ENCODE assay signal across 27 mouse cellular contexts in the genomic region with DNA sequence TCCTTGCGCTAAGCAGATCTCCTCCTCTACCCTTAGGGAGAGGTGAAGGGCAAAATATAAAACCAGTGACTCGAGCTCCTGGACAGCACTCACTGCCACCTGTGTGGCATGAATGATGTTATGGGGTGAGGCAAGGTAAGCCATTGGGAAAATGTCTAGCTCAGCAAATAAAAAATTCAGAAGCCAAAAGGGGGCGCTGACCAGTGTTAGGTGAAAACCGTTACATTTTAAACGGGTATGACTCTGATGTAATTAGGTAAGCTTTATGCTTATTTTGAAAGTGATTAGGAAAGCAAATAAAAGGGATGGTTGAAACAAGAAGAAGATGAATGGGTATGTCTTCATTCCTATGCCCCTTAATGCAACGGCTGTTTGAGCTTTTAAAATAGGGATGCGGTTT. TPM values are rescaled to one million over a fixed set of nuclear protein-coding genes. Genes with fewer than 3 reads are reported as not detected.
DNase-seq lines count a peak whose midpoint lies in the region; ATAC-seq and TF ChIP-seq lines count a peak whose summit lies in the region.
"Had no signal": no experiment of that assay in that cellular context is flagged by ENCODE, and none has a peak within 500 bp of the region (broad histone marks: within the 10 kb centered on the region; RNA-seq: fewer than 3 reads in every experiment).

No protein-coding gene starts in this region.

- in situ Hi-C loops in ES-E14 (cut with MboI; ENCODE audit: low sequenced_read_pairs in 2 of 2, unreplicated experiment in 2 of 2), result no loop called here

- 54% methylated on average over 7 of the region's 7 CpGs for WGBS in hindbrain, embryonic 16.5 days
- WGBS in hindbrain, embryonic 11.5 days, result 69% methylated on average over 7 of the region's 7 CpGs
- 80% methylated on average over 7 of the region's 7 CpGs for WGBS in midbrain, embryonic 11.5 days
- 82% methylated on average over 7 of the region's 7 CpGs for WGBS in midbrain, embryonic 10.5 days
- 42% methylated on average over 7 of the region's 7 CpGs for WGBS in neural tube, embryonic 13.5 days

- H3K9ac ChIP-seq in hindbrain, embryonic 16.5 days (ENCODE audit: low read depth, low read length), result no peak overlapping the region
- H3K9ac ChIP-seq in hindbrain, embryonic 11.5 days (ENCODE audit: low read depth, low read length), result no peak overlapping the region
- H3K9ac ChIP-seq in midbrain, embryonic 11.5 days (ENCODE audit: low read length), result no peak overlapping the region
- H3K9ac ChIP-seq in ES-E14 (ENCODE audit: insufficient read depth, low read depth, low read length, poor library complexity, severe bottlenecking), result no peak overlapping the region
- H3K9ac ChIP-seq in neural tube, embryonic 13.5 days, result no peak overlapping the region
- H3K9ac ChIP-seq: forebrain, embryonic 15.5 days; heart, embryonic 15.5 days; hindbrain, embryonic 13.5 days; intestine, embryonic 15.5 days; liver, embryonic 14.5 days had no signal

- H3K4me1 ChIP-seq in hindbrain, embryonic 16.5 days (ENCODE audit: control insufficient read depth, insufficient read depth, low read depth, low read length), result no peaks in the 10 kb centered on the region
- H3K4me1 ChIP-seq in hindbrain, embryonic 11.5 days (replicated peaks; ENCODE audit: control insufficient read depth, insufficient read depth, low read length), result no peaks in the 10 kb centered on the region
- peaks cover 8% of the 10 kb centered on the region; the same call in 1 of the 2 replicates for H3K4me1 ChIP-seq in midbrain, embryonic 11.5 days (ENCODE audit: control insufficient read depth, insufficient read depth, low read length)
- peaks cover 22% of the 10 kb centered on the region for H3K4me1 ChIP-seq in midbrain, embryonic 10.5 days
- H3K4me1 ChIP-seq in ES-E14 (ENCODE audit: control insufficient read depth in 2 of 2, insufficient read depth in 2 of 2, low read length in 2 of 2, poor library complexity in 1 of 2), result no peaks in the 10 kb centered on the region
- H3K4me1 ChIP-seq in neural tube, embryonic 13.5 days (replicated peaks), result peaks cover 18% of the 10 kb centered on the region
- H3K4me1 ChIP-seq: heart, embryonic 15.5 days; intestine, embryonic 15.5 days had no signal

- H3K36me3 ChIP-seq in hindbrain, embryonic 16.5 days (ENCODE audit: control insufficient read depth, insufficient read depth, low read length), result no peaks in the 10 kb centered on the region
- no peaks in the 10 kb centered on the region for H3K36me3 ChIP-seq in hindbrain, embryonic 11.5 days (ENCODE audit: control insufficient read depth, insufficient read depth, low read length)
- no peaks in the 10 kb centered on the region for H3K36me3 ChIP-seq in midbrain, embryonic 11.5 days (ENCODE audit: control insufficient read depth, insufficient read depth, low read length)
- no peaks in the 10 kb centered on the region for H3K36me3 ChIP-seq in midbrain, embryonic 10.5 days
- no peaks in the 10 kb centered on the region for H3K36me3 ChIP-seq in ES-E14 (ENCODE audit: control insufficient read depth, insufficient read depth, low read length, poor library complexity, severe bottlenecking)
- H3K36me3 ChIP-seq in neural tube, embryonic 13.5 days, result no peaks in the 10 kb centered on the region
- H3K36me3 ChIP-seq: forebrain, embryonic 10.5 days; forebrain, embryonic 15.5 days; heart, embryonic 10.5 days; heart, embryonic 15.5 days; hindbrain, embryonic 13.5 days; intestine, embryonic 15.5 days had no signal

- H3K4me2 ChIP-seq in hindbrain, embryonic 16.5 days (ENCODE audit: low read length), result peak overlapping the region; percentile 5; the same call in 1 of the 2 replicates
- H3K4me2 ChIP-seq in hindbrain, embryonic 11.5 days (replicated peaks; ENCODE audit: low read depth, low read length), result no peak overlapping the region
- H3K4me2 ChIP-seq in midbrain, embryonic 11.5 days, result no peak overlapping the region
- peak overlapping the region; percentile 18; the same call in 1 of the 2 replicates for H3K4me2 ChIP-seq in neural tube, embryonic 13.5 days
- H3K4me2 ChIP-seq: forebrain, embryonic 15.5 days; heart, embryonic 15.5 days; hindbrain, embryonic 13.5 days; intestine, embryonic 15.5 days had no signal

- no peaks in the 10 kb centered on the region for H3K9me3 ChIP-seq in hindbrain, embryonic 16.5 days (ENCODE audit: control insufficient read depth, low read length)
- H3K9me3 ChIP-seq in hindbrain, embryonic 11.5 days (ENCODE audit: control insufficient read depth, low read length), result no peaks in the 10 kb centered on the region
- no peaks in the 10 kb centered on the region for H3K9me3 ChIP-seq in midbrain, embryonic 11.5 days (ENCODE audit: control insufficient read depth, low read length)
- no peaks in the 10 kb centered on the region for H3K9me3 ChIP-seq in midbrain, embryonic 10.5 days (replicated peaks)
- no peaks in the 10 kb centered on the region for H3K9me3 ChIP-seq in ES-E14 (ENCODE audit: control insufficient read depth, insufficient read depth, low read depth, low read length)
- H3K9me3 ChIP-seq in neural tube, embryonic 13.5 days, result no peaks in the 10 kb centered on the region
- H3K9me3 ChIP-seq: forebrain, embryonic 10.5 days; forebrain, embryonic 15.5 days; heart, embryonic 10.5 days; heart, embryonic 15.5 days; hindbrain, embryonic 13.5 days; intestine, embryonic 15.5 days had no signal

- H3K27ac ChIP-seq in hindbrain, embryonic 16.5 days (ENCODE audit: low read depth, low read length), result no peak overlapping the region
- no peak overlapping the region for H3K27ac ChIP-seq in hindbrain, embryonic 11.5 days (ENCODE audit: low read depth, low read length)
- H3K27ac ChIP-seq in midbrain, embryonic 11.5 days (ENCODE audit: low read depth, low read length), result no peak overlapping the region
- no peak overlapping the region for H3K27ac ChIP-seq in midbrain, embryonic 10.5 days (replicated peaks)
- no peak overlapping the region for H3K27ac ChIP-seq in ES-E14 (ENCODE audit: insufficient read depth, low read depth, low read length, poor library complexity, severe bottlenecking)
- no peak overlapping the region for H3K27ac ChIP-seq in neural tube, embryonic 13.5 days (replicated peaks)
- H3K27ac ChIP-seq: forebrain, embryonic 10.5 days; forebrain, embryonic 15.5 days; heart, embryonic 10.5 days; heart, embryonic 15.5 days; hindbrain, embryonic 13.5 days; intestine, embryonic 15.5 days; liver, embryonic 14.5 days; macrophage had no signal

- no peak for ATAC-seq in hindbrain, embryonic 16.5 days
- ATAC-seq in hindbrain, embryonic 11.5 days (ENCODE audit: low FRiP score), result no peak
- ATAC-seq in midbrain, embryonic 11.5 days (ENCODE audit: low FRiP score), result no peak
- ATAC-seq in neural tube, embryonic 13.5 days (ENCODE audit: low read depth), result no peak
- ATAC-seq in cerebellum, adult (ENCODE audit: insufficient number of reproducible peaks, low FRiP score, low TSS enrichment), result no peak
- ATAC-seq: forebrain, embryonic 15.5 days; intestine, embryonic 15.5 days had no signal

- H3K27me3 ChIP-seq in hindbrain, embryonic 16.5 days (replicated peaks; ENCODE audit: control insufficient read depth, insufficient read depth, low read length), result no peaks in the 10 kb centered on the region
- H3K27me3 ChIP-seq in hindbrain, embryonic 11.5 days (ENCODE audit: control insufficient read depth, insufficient read depth, low read length), result no peaks in the 10 kb centered on the region
- H3K27me3 ChIP-seq in midbrain, embryonic 11.5 days (ENCODE audit: control insufficient read depth, insufficient read depth, low read length), result no peaks in the 10 kb centered on the region
- peaks cover 8% of the 10 kb centered on the region; the same call in 1 of the 2 replicates for H3K27me3 ChIP-seq in midbrain, embryonic 10.5 days (ENCODE audit: low read depth, poor library complexity, severe bottlenecking)
- H3K27me3 ChIP-seq in neural tube, embryonic 13.5 days, result no peaks in the 10 kb centered on the region
- H3K27me3 ChIP-seq: forebrain, embryonic 15.5 days; heart, embryonic 15.5 days; intestine, embryonic 15.5 days had no signal

- no peak for DNase-seq in hindbrain, embryonic 11.5 days (ENCODE audit: low spot score)
- peak; percentile 78 for DNase-seq in midbrain, embryonic 11.5 days (ENCODE audit: low spot score, missing footprints)
- no peak for DNase-seq in midbrain, embryonic 10.5 days (ENCODE audit: low spot score)
- DNase-seq in ES-E14 (ENCODE audit: low read depth, low spot score), result no peak
- DNase-seq: adrenal gland, postnatal 25 days; cerebellum, adult 18-20 months; gastrocnemius, postnatal 25 days; heart, adult 11 months; kidney, adult 8-10 months; layer of hippocampus, postnatal 36 days; liver; lung, adult 2 months; lung, postnatal 10 days; thymus, postnatal 4 days had no signal

- no peak overlapping the region for H3K4me3 ChIP-seq in hindbrain, embryonic 16.5 days (ENCODE audit: low read length)
- no peak overlapping the region for H3K4me3 ChIP-seq in hindbrain, embryonic 11.5 days (ENCODE audit: low read depth, low read length)
- H3K4me3 ChIP-seq in midbrain, embryonic 11.5 days (ENCODE audit: low read depth, low read length), result no peak overlapping the region
- no peak overlapping the region for H3K4me3 ChIP-seq in midbrain, embryonic 10.5 days
- no peak overlapping the region for H3K4me3 ChIP-seq in ES-E14 (ENCODE audit: insufficient read depth in 1 of 2, low read depth in 1 of 2, low read length in 2 of 2, poor library complexity in 1 of 2, severe bottlenecking in 1 of 2)
- no peak overlapping the region for H3K4me3 ChIP-seq in neural tube, embryonic 13.5 days
- H3K4me3 ChIP-seq: forebrain, embryonic 10.5 days; forebrain, embryonic 15.5 days; heart, embryonic 10.5 days; heart, embryonic 15.5 days; hindbrain, embryonic 13.5 days; intestine, embryonic 15.5 days had no signal

TF ChIP-seq in ES-E14, 5 proteins besides CTCF, POLR2A, EP300 and RAD21:
- TF ChIP-seq HCFC1 (IDR thresholded peaks at IDR 0.05; ENCODE audit: borderline replicate concordance, insufficient read depth, low read length) (no peak), ZNF384 (IDR thresholded peaks at IDR 0.05; ENCODE audit: low read depth, low read length) (no peak), CHD2 (IDR thresholded peaks at IDR 0.05; ENCODE audit: low read depth, low read length) (no peak), MAFK (IDR thresholded peaks at IDR 0.05; ENCODE audit: insufficient read depth, low read depth, low read length) (peak; percentile 81), ZC3H11A (IDR thresholded peaks at IDR 0.05; ENCODE audit: borderline replicate concordance, low read depth, low read length) (no peak)

RNA-seq across cellular contexts. Expression of a gene that starts 24.6 kb away (rescaled TPM):
- 0.85 and 1.0 TPM in 2 replicates for polyA plus RNA-seq in hindbrain, embryonic 16.5 days (2015; fragmentation: Nextera tagmentation; extraction: Ambion mirVana)
- 1.6 and 2.5 TPM in 2 replicates for polyA plus RNA-seq in hindbrain, embryonic 11.5 days (2014; fragmentation: Nextera tagmentation; extraction: Ambion mirVana)
- polyA plus RNA-seq in midbrain, embryonic 11.5 days (2014; fragmentation: Nextera tagmentation; extraction: Ambion mirVana), result 0.37 and 1.1 TPM in 2 replicates
- polyA plus RNA-seq in midbrain, embryonic 10.5 days (2016; fragmentation: Nextera tagmentation; extraction: Ambion mirVana), result 0.30 and 0.82 TPM in 2 replicates
- 2.4 and 2.9 TPM in 2 replicates for total RNA-seq in ES-E14 (2012; rRNA removed)
- polyA plus RNA-seq in neural tube, embryonic 13.5 days (2015; fragmentation: Nextera tagmentation; extraction: Ambion mirVana), result 0.39 and 0.59 TPM in 2 replicates
- total RNA-seq: gastrocnemius, postnatal 25 days; heart, postnatal 25 days; megakaryocyte-erythroid progenitor cell, adult 5-6 weeks had no signal

Comparison
In these comparisons a context has a peak if more than half of its experiments do, and no peak if none do; other contexts are left out.
1. H3K4me2 ChIP-seq: peak in hindbrain, embryonic 16.5 days (single experiment) and neural tube, embryonic 13.5 days (single experiment); none in hindbrain, embryonic 11.5 days (single experiment) and midbrain, embryonic 11.5 days (single experiment).